Mouse (Mus musculus): ENCODE data around the gene Exoc3l4. TPM values are rescaled to one million over a fixed set of nuclear protein-coding genes. Genes with fewer than 3 reads are reported as not detected.

Gene Exoc3l4
- polyA plus RNA-seq, 1 experiment from 2014 or later = 15.5 TPM

DNA sequence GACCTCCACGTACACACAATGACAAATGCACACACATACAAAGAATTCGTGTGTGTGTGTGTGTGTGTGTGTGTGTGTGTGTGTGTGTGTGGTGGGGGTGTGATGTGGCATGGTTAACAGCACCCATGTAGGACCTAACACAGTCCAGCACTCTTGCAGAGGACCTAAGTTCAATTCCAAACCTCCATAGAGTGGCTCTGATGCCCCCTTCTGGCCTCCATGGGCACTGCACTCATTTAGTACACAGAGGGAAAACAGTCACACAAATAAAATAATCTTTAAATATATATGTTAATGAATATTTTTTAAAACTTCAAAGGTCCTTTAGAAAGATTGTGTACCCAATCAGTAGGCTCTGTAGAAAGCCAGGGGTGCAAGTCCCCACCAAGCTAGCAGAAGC, 63.1 kb downstream of the Exoc3l4 start:
- Histone ChIP-seq H3K9ac (no peak overlapping the region), H3K36me3 (no peaks in the 10 kb centered on the region), H3K4me2 (no peak overlapping the region), H3K9me3 (replicated peaks) (0 out of 2 replicates have a peak, but pooled peaks cover 3% of the 10 kb centered on the region), H3K4me1 (replicated peaks) (peaks cover under 1% of the 10 kb centered on the region; the same call in 1 of the 2 replicates), H3K4me3 (replicated peaks) (no peak overlapping the region), H3K27ac (no peak overlapping the region), H3K27me3 (peaks cover 66% of the 10 kb centered on the region)
- DNase-seq = no peak
- ATAC-seq (ENCODE audit: low read depth) = no peak
- WGBS (ENCODE audit: insufficient replicate concordance) = 57% methylated on average over 2 of the region's 2 CpGs

Other genes with a start within 250 kb of the Exoc3l4 start
- gene 4930595D18Rik, start 232.5 kb upstream of the Exoc3l4 start, polyA plus RNA-seq (2015; fragmentation: Nextera tagmentation; extraction: Ambion mirVana) = not detected in 2 replicates
- 1.4 and 1.5 TPM in 2 replicates for gene Amn, start 145.9 kb upstream of the Exoc3l4 start, polyA plus RNA-seq (2015; fragmentation: Nextera tagmentation; extraction: Ambion mirVana)
- 5.9 and 6.7 TPM in 2 replicates for gene Cdc42bpb, start 39.3 kb upstream of the Exoc3l4 start, polyA plus RNA-seq (2015; fragmentation: Nextera tagmentation; extraction: Ambion mirVana)
- not detected in 2 replicates for gene Lbhd2, start 10.2 kb upstream of the Exoc3l4 start, polyA plus RNA-seq (2015; fragmentation: Nextera tagmentation; extraction: Ambion mirVana)
- gene Tnfaip2, start 25.5 kb downstream of the Exoc3l4 start, polyA plus RNA-seq (2015; fragmentation: Nextera tagmentation; extraction: Ambion mirVana) = 92.1 and 96.6 TPM in 2 replicates
- 0.76 and 1.0 TPM in 2 replicates for gene Gm266, start 68.8 kb downstream of the Exoc3l4 start, polyA plus RNA-seq (2015; fragmentation: Nextera tagmentation; extraction: Ambion mirVana)
- 677 and 738 TPM in 2 replicates for gene Eif5, start 121.0 kb downstream of the Exoc3l4 start, polyA plus RNA-seq (2015; fragmentation: Nextera tagmentation; extraction: Ambion mirVana)
- gene Mark3, start 157.5 kb downstream of the Exoc3l4 start, polyA plus RNA-seq (2015; fragmentation: Nextera tagmentation; extraction: Ambion mirVana) = 13.9 and 14.6 TPM in 2 replicates